Mouse (Mus musculus): ENCODE results near the gene Myo6. TPM values are rescaled to one million over a fixed set of nuclear protein-coding genes. Genes with fewer than 3 reads are reported as not detected.

Gene Myo6
- polyA plus RNA-seq, 2 experiments: 7.6 to 11.1 TPM

DNA sequence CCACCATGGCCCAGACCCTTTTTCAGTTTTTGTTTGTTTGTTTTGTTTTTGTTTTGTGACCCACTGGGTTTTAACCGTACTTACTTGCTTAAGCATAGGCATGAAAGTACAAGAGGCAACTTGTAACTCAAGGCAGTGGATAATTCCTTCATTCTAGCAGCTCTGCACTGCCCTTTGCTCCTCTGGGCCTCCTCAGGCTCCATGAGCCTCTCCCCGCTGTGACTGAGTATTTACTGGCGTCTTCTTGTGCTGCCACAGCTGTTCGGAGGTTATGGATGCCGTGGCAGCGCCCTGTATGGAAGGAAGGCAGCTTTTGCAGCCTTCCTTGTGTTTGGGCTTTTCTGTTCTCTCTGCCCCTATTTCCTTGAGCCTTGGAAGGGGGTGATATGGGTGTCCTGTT is 26.4 kb downstream of the Myo6 start:
- no peak overlapping the region for H3K4me3 ChIP-seq (replicated peaks; ENCODE audit: low read length)
- H3K36me3 ChIP-seq (ENCODE audit: control insufficient read depth, insufficient read depth, low read length): no peaks in the 10 kb centered on the region
- 71% methylated on average over 6 of the region's 6 CpGs for WGBS
- no peak for TF ChIP-seq POLR2A (IDR thresholded peaks at IDR 0.05; ENCODE audit: borderline replicate concordance, extremely low read depth, insufficient read depth, insufficient read length)
- no peaks in the 10 kb centered on the region for H3K27me3 ChIP-seq (ENCODE audit: control insufficient read depth, insufficient read depth, low read length)
- no peak overlapping the region for H3K4me2 ChIP-seq (replicated peaks; ENCODE audit: low read depth, low read length, severe bottlenecking)
- H3K9me3 ChIP-seq (ENCODE audit: control insufficient read depth, low read length): no peaks in the 10 kb centered on the region
- H3K9ac ChIP-seq (ENCODE audit: low read depth, low read length, severe bottlenecking): no peak overlapping the region
- peaks cover 3% of the 10 kb centered on the region; the same call in 1 of the 2 replicates for H3K4me1 ChIP-seq (ENCODE audit: control insufficient read depth, insufficient read depth, low read length)
- ATAC-seq (ENCODE audit: low FRiP score, low read depth) (no peak), DNase-seq (ENCODE audit: low spot score) (no peak)
- no peak overlapping the region for H3K27ac ChIP-seq (replicated peaks; ENCODE audit: low read depth, low read length)

DNA sequence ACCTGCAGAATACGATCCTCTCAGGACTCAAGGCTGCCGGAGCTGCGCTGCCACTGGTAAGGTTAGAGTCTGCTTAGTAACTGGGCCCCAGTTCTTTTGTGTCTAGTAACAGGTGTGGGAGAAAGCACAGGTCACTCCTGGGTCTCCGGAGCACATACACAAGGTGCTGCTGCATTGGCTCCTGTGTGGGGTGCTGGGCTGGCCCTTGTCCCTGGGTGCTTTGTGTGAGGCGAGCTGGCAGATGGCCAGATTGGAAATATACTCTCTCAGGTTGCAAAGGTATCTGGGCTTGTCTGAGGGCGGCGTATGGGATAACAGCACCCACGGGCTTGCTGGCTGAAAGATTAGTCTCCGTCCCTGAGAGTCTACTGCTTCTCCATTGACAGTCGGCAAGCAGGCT is 27.5 kb downstream of the Myo6 start:
- H3K4me1 ChIP-seq (ENCODE audit: control insufficient read depth, insufficient read depth, low read length): peaks cover 8% of the 10 kb centered on the region; the same call in 1 of the 2 replicates
- H3K9me3 ChIP-seq (ENCODE audit: control insufficient read depth, low read length): no peaks in the 10 kb centered on the region
- DNase-seq (ENCODE audit: low spot score) (no peak), ATAC-seq (ENCODE audit: low FRiP score, low read depth) (no peak)
- no peak for TF ChIP-seq POLR2A (IDR thresholded peaks at IDR 0.05; ENCODE audit: borderline replicate concordance, extremely low read depth, insufficient read depth, insufficient read length)
- H3K4me2 ChIP-seq (replicated peaks; ENCODE audit: low read depth, low read length, severe bottlenecking): no peak overlapping the region
- no peaks in the 10 kb centered on the region for H3K27me3 ChIP-seq (ENCODE audit: control insufficient read depth, insufficient read depth, low read length)
- WGBS: 74% methylated on average over 10 of the region's 10 CpGs
- no peak overlapping the region for H3K9ac ChIP-seq (ENCODE audit: low read depth, low read length, severe bottlenecking)
- H3K27ac ChIP-seq (replicated peaks; ENCODE audit: low read depth, low read length): no peak overlapping the region
- no peaks in the 10 kb centered on the region for H3K36me3 ChIP-seq (ENCODE audit: control insufficient read depth, insufficient read depth, low read length)
- H3K4me3 ChIP-seq (replicated peaks; ENCODE audit: low read length): no peak overlapping the region

DNA sequence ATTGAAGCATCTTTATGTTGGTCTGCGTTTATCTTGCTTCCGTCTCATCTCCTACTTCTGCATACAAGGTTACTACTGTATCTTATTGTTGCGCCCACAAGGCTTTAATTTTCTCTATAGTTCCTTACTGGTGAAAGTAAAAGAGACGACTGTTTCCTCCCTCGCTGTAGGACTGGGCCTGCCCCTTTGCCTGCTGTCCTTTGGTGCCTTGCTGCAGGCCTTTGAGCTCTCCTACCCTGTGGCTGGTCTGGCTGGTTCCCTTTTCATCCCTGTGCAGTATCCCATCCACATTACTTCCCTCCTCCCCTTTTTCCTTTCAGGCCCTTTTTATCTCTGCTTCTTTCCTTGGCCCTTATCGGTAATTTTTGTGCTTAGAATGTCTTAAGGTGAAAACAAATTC is 29.6 kb downstream of the Myo6 start:
- Histone ChIP-seq H3K9me3 (ENCODE audit: control insufficient read depth, low read length) (no peaks in the 10 kb centered on the region), H3K4me3 (replicated peaks; ENCODE audit: low read length) (no peak overlapping the region), H3K27ac (replicated peaks; ENCODE audit: low read depth, low read length) (no peak overlapping the region), H3K4me2 (replicated peaks; ENCODE audit: low read depth, low read length, severe bottlenecking) (no peak overlapping the region), H3K9ac (ENCODE audit: low read depth, low read length, severe bottlenecking) (no peak overlapping the region), H3K4me1 (ENCODE audit: control insufficient read depth, insufficient read depth, low read length) (peaks cover 8% of the 10 kb centered on the region; the same call in 1 of the 2 replicates), H3K27me3 (ENCODE audit: control insufficient read depth, insufficient read depth, low read length) (no peaks in the 10 kb centered on the region), H3K36me3 (ENCODE audit: control insufficient read depth, insufficient read depth, low read length) (no peaks in the 10 kb centered on the region)
- ATAC-seq (ENCODE audit: low FRiP score, low read depth): no peak
- no peak for DNase-seq (ENCODE audit: low spot score)
- 76% methylated on average over 6 of the region's 6 CpGs for WGBS
- TF ChIP-seq POLR2A (IDR thresholded peaks at IDR 0.05; ENCODE audit: borderline replicate concordance, extremely low read depth, insufficient read depth, insufficient read length): no peak

DNA sequence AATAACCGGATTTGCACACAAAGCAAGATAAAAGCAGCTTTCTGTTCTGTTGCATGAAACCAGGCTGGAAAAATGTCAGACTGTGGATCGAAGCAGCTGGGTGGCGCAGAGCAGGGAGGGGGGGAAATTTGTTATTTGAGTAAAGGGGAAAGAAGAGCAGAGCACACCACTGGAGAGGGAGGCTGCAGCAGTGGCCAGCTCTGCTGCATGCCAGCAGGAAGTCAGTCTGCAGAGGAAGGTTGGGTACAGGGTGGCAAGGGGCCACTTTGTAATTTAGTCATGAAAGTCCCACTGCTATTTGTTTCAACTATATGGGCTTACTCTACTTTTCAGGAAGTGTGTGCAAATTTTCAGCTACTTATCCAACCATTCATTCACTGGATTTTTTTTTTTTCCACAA is 31.3 kb downstream of the Myo6 start:
- Histone ChIP-seq H3K9ac (ENCODE audit: low read depth, low read length, severe bottlenecking) (no peak overlapping the region), H3K27me3 (ENCODE audit: control insufficient read depth, insufficient read depth, low read length) (no peaks in the 10 kb centered on the region), H3K4me3 (replicated peaks; ENCODE audit: low read length) (no peak overlapping the region), H3K36me3 (ENCODE audit: control insufficient read depth, insufficient read depth, low read length) (no peaks in the 10 kb centered on the region), H3K4me1 (ENCODE audit: control insufficient read depth, insufficient read depth, low read length) (peaks cover 8% of the 10 kb centered on the region; the same call in 1 of the 2 replicates), H3K4me2 (replicated peaks; ENCODE audit: low read depth, low read length, severe bottlenecking) (no peak overlapping the region), H3K27ac (replicated peaks; ENCODE audit: low read depth, low read length) (no peak overlapping the region), H3K9me3 (ENCODE audit: control insufficient read depth, low read length) (no peaks in the 10 kb centered on the region)
- DNase-seq (ENCODE audit: low spot score) (no peak), ATAC-seq (ENCODE audit: low FRiP score, low read depth) (no peak)
- 63% methylated on average over 3 of the region's 3 CpGs for WGBS
- TF ChIP-seq POLR2A (IDR thresholded peaks at IDR 0.05; ENCODE audit: borderline replicate concordance, extremely low read depth, insufficient read depth, insufficient read length): no peak

DNA sequence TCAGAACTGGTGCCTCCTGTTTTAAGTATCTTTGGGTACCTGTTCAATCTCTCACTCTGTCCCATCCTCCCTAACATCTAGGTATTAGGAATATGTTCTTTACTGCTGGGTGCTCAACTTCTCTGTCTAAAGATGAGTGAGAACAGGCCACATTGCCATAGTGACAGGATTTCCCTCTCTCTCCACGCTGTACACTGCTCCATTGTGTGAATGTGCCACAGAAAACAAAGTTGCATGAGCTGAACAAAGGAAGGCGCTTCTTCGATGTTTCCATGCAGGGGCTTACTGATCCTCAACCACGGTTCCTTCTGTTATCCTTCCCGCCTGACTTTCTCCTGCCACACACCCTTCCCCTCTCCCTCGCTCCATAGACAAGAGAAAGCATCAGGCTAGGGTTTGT is 32.4 kb downstream of the Myo6 start:
- H3K9ac ChIP-seq (ENCODE audit: low read depth, low read length, severe bottlenecking): no peak overlapping the region
- H3K4me3 ChIP-seq (replicated peaks; ENCODE audit: low read length): no peak overlapping the region
- H3K27ac ChIP-seq (replicated peaks; ENCODE audit: low read depth, low read length): no peak overlapping the region
- H3K4me2 ChIP-seq (replicated peaks; ENCODE audit: low read depth, low read length, severe bottlenecking): no peak overlapping the region
- 89% methylated on average over 6 of the region's 6 CpGs for WGBS
- no peaks in the 10 kb centered on the region for H3K9me3 ChIP-seq (ENCODE audit: control insufficient read depth, low read length)
- no peaks in the 10 kb centered on the region for H3K36me3 ChIP-seq (ENCODE audit: control insufficient read depth, insufficient read depth, low read length)
- DNase-seq (ENCODE audit: low spot score): no peak
- TF ChIP-seq POLR2A (IDR thresholded peaks at IDR 0.05; ENCODE audit: borderline replicate concordance, extremely low read depth, insufficient read depth, insufficient read length): no peak
- H3K4me1 ChIP-seq (ENCODE audit: control insufficient read depth, insufficient read depth, low read length): peaks cover 8% of the 10 kb centered on the region; the same call in 1 of the 2 replicates
- ATAC-seq (ENCODE audit: low FRiP score, low read depth): no peak
- no peaks in the 10 kb centered on the region for H3K27me3 ChIP-seq (ENCODE audit: control insufficient read depth, insufficient read depth, low read length)

DNA sequence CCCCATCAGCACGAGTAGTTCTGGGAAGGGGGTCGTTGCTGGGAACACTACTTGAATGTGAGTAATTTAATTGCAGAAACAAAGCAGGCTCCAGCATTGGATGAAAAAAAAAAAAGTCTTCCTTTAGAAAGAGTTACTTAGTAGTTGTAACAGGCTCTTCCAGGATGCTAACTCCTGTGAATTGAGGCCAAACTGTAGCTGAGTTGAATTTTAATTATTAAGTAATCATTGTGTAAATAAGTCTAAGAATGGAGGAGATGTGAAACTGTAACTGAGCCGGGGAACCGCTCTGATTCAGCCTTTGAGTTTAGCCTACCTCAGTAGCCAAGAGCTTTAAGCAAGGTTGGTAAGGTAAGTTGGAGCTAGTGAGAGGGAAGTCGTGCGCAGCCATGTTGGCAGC is 36.0 kb downstream of the Myo6 start:
- Histone ChIP-seq H3K9ac (ENCODE audit: low read depth, low read length, severe bottlenecking) (no peak overlapping the region), H3K27ac (replicated peaks; ENCODE audit: low read depth, low read length) (no peak overlapping the region), H3K27me3 (ENCODE audit: control insufficient read depth, insufficient read depth, low read length) (no peaks in the 10 kb centered on the region), H3K9me3 (ENCODE audit: control insufficient read depth, low read length) (no peaks in the 10 kb centered on the region), H3K4me3 (replicated peaks; ENCODE audit: low read length) (no peak overlapping the region), H3K36me3 (ENCODE audit: control insufficient read depth, insufficient read depth, low read length) (no peaks in the 10 kb centered on the region), H3K4me2 (replicated peaks; ENCODE audit: low read depth, low read length, severe bottlenecking) (no peak overlapping the region), H3K4me1 (ENCODE audit: control insufficient read depth, insufficient read depth, low read length) (peaks cover 5% of the 10 kb centered on the region; the same call in 1 of the 2 replicates)
- WGBS: 66% methylated on average over 6 of the region's 6 CpGs
- no peak for DNase-seq (ENCODE audit: low spot score)
- no peak for TF ChIP-seq POLR2A (IDR thresholded peaks at IDR 0.05; ENCODE audit: borderline replicate concordance, extremely low read depth, insufficient read depth, insufficient read length)
- no peak for ATAC-seq (ENCODE audit: low FRiP score, low read depth)
